ENCODE assay signal across 27 mouse cellular contexts in genomic region chr2:131761507-131761906, GRCm38 (mm10).
DNase-seq lines count a peak whose midpoint lies in the region; ATAC-seq and TF ChIP-seq lines count a peak whose summit lies in the region.
"Had no signal": no experiment of that assay in that cellular context is flagged by ENCODE, and none has a peak within 500 bp of the region (broad histone marks: within the 10 kb centered on the region; RNA-seq: fewer than 3 reads in every experiment).

No protein-coding gene starts in this region.

- H3K27me3 ChIP-seq in neural tube, embryonic 15.5 days (replicated peaks), result no peaks in the 10 kb centered on the region
- H3K27me3 ChIP-seq: forebrain, embryonic 12.5 days; forebrain, embryonic 15.5 days; heart, embryonic 15.5 days had no signal

- H3K4me2 ChIP-seq in neural tube, embryonic 15.5 days, result no peak overlapping the region
- H3K4me2 ChIP-seq: forebrain, embryonic 12.5 days; forebrain, embryonic 15.5 days; heart, embryonic 12.5 days; heart, embryonic 15.5 days; hindbrain, embryonic 14.5 days had no signal

- WGBS in neural tube, embryonic 15.5 days, result 72% methylated on average over 2 of the region's 2 CpGs

- H3K9ac ChIP-seq in neural tube, embryonic 15.5 days (replicated peaks), result no peak overlapping the region
- H3K9ac ChIP-seq: forebrain, embryonic 12.5 days; forebrain, embryonic 15.5 days; heart, embryonic 12.5 days; heart, embryonic 15.5 days; hindbrain, embryonic 14.5 days had no signal

- no peaks in the 10 kb centered on the region for H3K36me3 ChIP-seq in neural tube, embryonic 15.5 days
- H3K36me3 ChIP-seq: forebrain, embryonic 12.5 days; forebrain, embryonic 15.5 days; heart, embryonic 12.5 days; heart, embryonic 15.5 days; hindbrain, embryonic 10.5 days had no signal

- TF ChIP-seq CTCF in embryonic fibroblast, embryonic 13.5 days (IDR thresholded peaks at IDR 0.05; ENCODE audit: borderline replicate concordance, insufficient read depth, low read length), result no peak

- peak overlapping the region; percentile 94 for H3K27ac ChIP-seq in embryonic fibroblast, embryonic 13.5 days (ENCODE audit: insufficient read depth, low read length)
- H3K27ac ChIP-seq in neural tube, embryonic 15.5 days (replicated peaks), result no peak overlapping the region
- H3K27ac ChIP-seq: forebrain, embryonic 12.5 days; forebrain, embryonic 15.5 days; heart, embryonic 15.5 days; hindbrain, embryonic 10.5 days; hindbrain, embryonic 14.5 days; hindbrain, postnatal 0 days had no signal

- no peak for TF ChIP-seq POLR2A in embryonic fibroblast, embryonic 13.5 days (IDR thresholded peaks at IDR 0.05; ENCODE audit: low read depth, low read length)

- H3K9me3 ChIP-seq in neural tube, embryonic 15.5 days (replicated peaks), result no peaks in the 10 kb centered on the region
- H3K9me3 ChIP-seq: forebrain, embryonic 12.5 days; forebrain, embryonic 15.5 days; heart, embryonic 12.5 days; heart, embryonic 15.5 days; hindbrain, embryonic 10.5 days had no signal

- peak; percentile 96 for DNase-seq in 3T3-L1 (ENCODE audit: low read depth, low spot score)
- DNase-seq in Muller cell, postnatal 12 days (ENCODE audit: inconsistent ontology term), result peak; percentile 95
- peak; percentile 19 for DNase-seq in skeletal muscle tissue, adult 2 months (ENCODE audit: low read depth, low spot score)
- DNase-seq in ovary, postnatal 10 days (ENCODE audit: low spot score), result no peak
- DNase-seq in thymus, postnatal 4 days, result no peak
- DNase-seq: adrenal gland, adult 8-10 months; adrenal gland, postnatal 36 days; B cell, adult 2 months; cerebellum, adult 18-20 months; cerebellum, adult 9-10 months; cerebellum, postnatal 14 days; gastrocnemius, postnatal 25 days; heart, adult 18-20 months; heart, postnatal 10 days; heart, postnatal 36 days had no signal

- peaks cover 7% of the 10 kb centered on the region for H3K4me1 ChIP-seq in embryonic fibroblast, embryonic 13.5 days (ENCODE audit: control insufficient read depth, insufficient read depth, low read length)
- H3K4me1 ChIP-seq in neural tube, embryonic 15.5 days, result no peaks in the 10 kb centered on the region
- H3K4me1 ChIP-seq: forebrain, embryonic 12.5 days; forebrain, embryonic 15.5 days; heart, embryonic 12.5 days; heart, embryonic 15.5 days had no signal

- H3K4me3 ChIP-seq in embryonic fibroblast, embryonic 13.5 days (ENCODE audit: insufficient read depth, low read length), result no peak overlapping the region
- H3K4me3 ChIP-seq in neural tube, embryonic 15.5 days (replicated peaks), result no peak overlapping the region
- H3K4me3 ChIP-seq: forebrain, embryonic 12.5 days; forebrain, embryonic 15.5 days; heart, embryonic 12.5 days; heart, embryonic 15.5 days; hindbrain, embryonic 10.5 days had no signal

- no peak for ATAC-seq in neural tube, embryonic 15.5 days (ENCODE audit: low FRiP score)
- ATAC-seq: CD4-positive, CD25-positive, alpha-beta regulatory T cell, adult 4 months; forebrain, embryonic 15.5 days; hindbrain, postnatal 0 days; inflammation-experienced regulatory T-cells, adult 6 months; intestine, embryonic 16.5 days had no signal

Comparison
In these comparisons a context has a peak if more than half of its experiments do, and no peak if none do; other contexts are left out.
1. DNase-seq: peak in 3T3-L1 (single experiment), Muller cell, postnatal 12 days (single experiment) and skeletal muscle tissue, adult 2 months (single experiment); none in ovary, postnatal 10 days (single experiment) and thymus, postnatal 4 days (single experiment).